Comparison of ENCODE assay signal across 16 mouse cellular contexts in the genomic region with DNA sequence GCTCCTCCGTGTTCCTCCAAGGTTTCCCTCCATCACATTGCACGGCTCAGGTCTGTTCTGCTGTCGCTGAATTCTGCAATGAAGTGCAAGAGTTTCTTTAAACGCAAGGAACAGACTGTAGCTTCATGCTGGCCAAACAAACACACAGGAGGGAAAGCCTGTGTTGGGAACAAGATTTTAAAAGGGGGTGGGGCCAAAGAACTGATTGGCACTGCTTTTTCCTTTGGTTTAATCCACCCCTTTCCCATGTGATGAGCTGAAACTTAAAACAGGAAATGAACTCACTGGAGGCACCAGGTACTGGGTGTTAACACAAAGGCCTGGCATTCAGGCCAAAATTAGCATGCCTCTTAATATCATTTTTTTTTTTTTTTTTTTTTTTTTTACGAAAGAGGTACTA.
DNase-seq lines count a peak whose midpoint lies in the region; ATAC-seq and TF ChIP-seq lines count a peak whose summit lies in the region.
"Had no signal": no experiment of that assay in that cellular context is flagged by ENCODE, and none has a peak within 500 bp of the region (broad histone marks: within the 10 kb centered on the region; RNA-seq: fewer than 3 reads in every experiment).

No protein-coding gene starts in this region.

- 66% methylated on average over 5 of the region's 5 CpGs for WGBS in forebrain, postnatal 0 days
- WGBS in forebrain, embryonic 11.5 days, result 90% methylated on average over 5 of the region's 5 CpGs
- 74% methylated on average over 5 of the region's 5 CpGs for WGBS in lung, postnatal 0 days
- 57% methylated on average over 5 of the region's 5 CpGs for WGBS in embryonic facial prominence, embryonic 14.5 days
- WGBS in limb, embryonic 15.5 days, result 50% methylated on average over 5 of the region's 5 CpGs

- no peaks in the 10 kb centered on the region for H3K27me3 ChIP-seq in forebrain, postnatal 0 days (ENCODE audit: insufficient read depth, low read length)
- no peaks in the 10 kb centered on the region for H3K27me3 ChIP-seq in forebrain, embryonic 11.5 days (ENCODE audit: control insufficient read depth, insufficient read depth, low read length)
- no peaks in the 10 kb centered on the region for H3K27me3 ChIP-seq in lung, postnatal 0 days (replicated peaks; ENCODE audit: insufficient read depth, low read length)
- H3K27me3 ChIP-seq in embryonic facial prominence, embryonic 14.5 days (replicated peaks; ENCODE audit: control insufficient read depth, insufficient read depth, low read length), result no peaks in the 10 kb centered on the region
- no peaks in the 10 kb centered on the region for H3K27me3 ChIP-seq in limb, embryonic 15.5 days
- H3K27me3 ChIP-seq: hindbrain, embryonic 13.5 days; lung, embryonic 15.5 days had no signal

- H3K9ac ChIP-seq in forebrain, postnatal 0 days, result no peak overlapping the region
- H3K9ac ChIP-seq in forebrain, embryonic 11.5 days (ENCODE audit: low read length), result no peak overlapping the region
- no peak overlapping the region for H3K9ac ChIP-seq in lung, postnatal 0 days (replicated peaks; ENCODE audit: low read depth)
- no peak overlapping the region for H3K9ac ChIP-seq in embryonic facial prominence, embryonic 14.5 days (ENCODE audit: low read depth, low read length)
- H3K9ac ChIP-seq in limb, embryonic 15.5 days, result no peak overlapping the region
- H3K9ac ChIP-seq: hindbrain, embryonic 13.5 days; lung, embryonic 15.5 days had no signal

- H3K27ac ChIP-seq in forebrain, postnatal 0 days (ENCODE audit: low read depth, low read length), result peak overlapping the region; percentile 54; the same call in 1 of the 2 replicates
- no peak overlapping the region for H3K27ac ChIP-seq in forebrain, embryonic 11.5 days (ENCODE audit: low read depth, low read length)
- H3K27ac ChIP-seq in lung, postnatal 0 days (ENCODE audit: low read length), result no peak overlapping the region
- peak overlapping the region; percentile 70 for H3K27ac ChIP-seq in embryonic facial prominence, embryonic 14.5 days (replicated peaks; ENCODE audit: low read depth, low read length)
- peak overlapping the region; percentile 91 for H3K27ac ChIP-seq in limb, embryonic 15.5 days
- H3K27ac ChIP-seq: hindbrain, embryonic 13.5 days; lung, embryonic 15.5 days had no signal

- no peak overlapping the region for H3K4me2 ChIP-seq in forebrain, postnatal 0 days (ENCODE audit: low read depth)
- H3K4me2 ChIP-seq in forebrain, embryonic 11.5 days (ENCODE audit: low read depth, low read length, severe bottlenecking), result no peak overlapping the region
- no peak overlapping the region for H3K4me2 ChIP-seq in lung, postnatal 0 days (replicated peaks; ENCODE audit: low read depth, low read length)
- no peak overlapping the region for H3K4me2 ChIP-seq in embryonic facial prominence, embryonic 14.5 days (ENCODE audit: low read depth, low read length)
- no peak overlapping the region for H3K4me2 ChIP-seq in limb, embryonic 15.5 days
- H3K4me2 ChIP-seq: hindbrain, embryonic 13.5 days; lung, embryonic 15.5 days; midbrain, embryonic 11.5 days had no signal

- peaks cover 19% of the 10 kb centered on the region for H3K36me3 ChIP-seq in forebrain, postnatal 0 days (ENCODE audit: insufficient read depth)
- H3K36me3 ChIP-seq in forebrain, embryonic 11.5 days (ENCODE audit: control insufficient read depth, insufficient read depth, low read length), result no peaks in the 10 kb centered on the region; the same call in 1 of the 2 replicates
- H3K36me3 ChIP-seq in lung, postnatal 0 days (ENCODE audit: insufficient read depth, low read length), result peaks cover 14% of the 10 kb centered on the region; the same call in 1 of the 2 replicates
- peaks cover 35% of the 10 kb centered on the region for H3K36me3 ChIP-seq in embryonic facial prominence, embryonic 14.5 days (ENCODE audit: control insufficient read depth, insufficient read depth, low read length)
- H3K36me3 ChIP-seq in limb, embryonic 15.5 days, result peaks cover 28% of the 10 kb centered on the region

- DNase-seq in forebrain, postnatal 0 days, result no peak
- no peak for DNase-seq in forebrain, embryonic 11.5 days (ENCODE audit: low spot score)
- peak; percentile 39 for DNase-seq in lung, postnatal 0 days (ENCODE audit: low spot score)
- DNase-seq in lung, postnatal 4 days, result no peak
- no peak for DNase-seq in embryonic facial prominence, embryonic 14.5 days (ENCODE audit: low spot score)
- DNase-seq in adrenal gland, postnatal 25 days, result no peak
- DNase-seq in cerebellum, postnatal 36 days, result no peak
- DNase-seq: adrenal gland, adult 8-10 months; cerebellum, postnatal 10 days; kidney, postnatal 14 days; left cerebral cortex, postnatal 4 days had no signal

- TF ChIP-seq EP300 in lung, postnatal 0 days (IDR thresholded peaks at IDR 0.05), result no peak

- 0 out of 2 replicates have a peak, but pooled peaks have one; percentile 8 for ATAC-seq in forebrain, postnatal 0 days
- no peak for ATAC-seq in forebrain, embryonic 11.5 days (replicated peaks; ENCODE audit: low FRiP score)
- ATAC-seq in lung, postnatal 0 days, result no peak
- no peak for ATAC-seq in embryonic facial prominence, embryonic 14.5 days (ENCODE audit: low read depth)
- no peak for ATAC-seq in limb, embryonic 15.5 days (ENCODE audit: insufficient number of reproducible peaks, low FRiP score, low TSS enrichment, low read depth)
- ATAC-seq: intestine, postnatal 0 days had no signal

- H3K4me1 ChIP-seq in forebrain, postnatal 0 days (ENCODE audit: insufficient read depth), result no peaks in the 10 kb centered on the region
- 0 out of 2 replicates have a peak, but pooled peaks cover 2% of the 10 kb centered on the region for H3K4me1 ChIP-seq in forebrain, embryonic 11.5 days (replicated peaks; ENCODE audit: control insufficient read depth, insufficient read depth, low read length)
- no peaks in the 10 kb centered on the region for H3K4me1 ChIP-seq in lung, postnatal 0 days (ENCODE audit: insufficient read depth, low read depth, low read length)
- peaks cover 29% of the 10 kb centered on the region for H3K4me1 ChIP-seq in embryonic facial prominence, embryonic 14.5 days (ENCODE audit: control insufficient read depth, insufficient read depth, low read length)
- peaks cover 44% of the 10 kb centered on the region for H3K4me1 ChIP-seq in limb, embryonic 15.5 days

- H3K9me3 ChIP-seq in forebrain, postnatal 0 days (ENCODE audit: low read length), result no peaks in the 10 kb centered on the region
- no peaks in the 10 kb centered on the region for H3K9me3 ChIP-seq in forebrain, embryonic 11.5 days (ENCODE audit: control insufficient read depth, low read length)
- no peaks in the 10 kb centered on the region for H3K9me3 ChIP-seq in lung, postnatal 0 days (ENCODE audit: low read length)
- H3K9me3 ChIP-seq in embryonic facial prominence, embryonic 14.5 days (ENCODE audit: control insufficient read depth, low read length), result no peaks in the 10 kb centered on the region
- no peaks in the 10 kb centered on the region for H3K9me3 ChIP-seq in limb, embryonic 15.5 days
- H3K9me3 ChIP-seq: hindbrain, embryonic 13.5 days; lung, embryonic 15.5 days had no signal

- H3K4me3 ChIP-seq in forebrain, postnatal 0 days (ENCODE audit: low read depth, low read length), result no peak overlapping the region
- H3K4me3 ChIP-seq in forebrain, embryonic 11.5 days (ENCODE audit: low read depth, low read length), result no peak overlapping the region
- H3K4me3 ChIP-seq in lung, postnatal 0 days (ENCODE audit: low read depth, low read length), result no peak overlapping the region
- no peak overlapping the region for H3K4me3 ChIP-seq in embryonic facial prominence, embryonic 14.5 days (ENCODE audit: low read depth, low read length)
- H3K4me3 ChIP-seq in limb, embryonic 15.5 days, result no peak overlapping the region
- H3K4me3 ChIP-seq: hindbrain, embryonic 13.5 days; lung, embryonic 15.5 days had no signal

- TF ChIP-seq CTCF in forebrain, postnatal 0 days (IDR thresholded peaks at IDR 0.05; ENCODE audit: low read depth), result no peak
- no peak for TF ChIP-seq CTCF in lung, postnatal 0 days (IDR thresholded peaks at IDR 0.05)

Comparison
In these comparisons a context has a peak if more than half of its experiments do, and no peak if none do; other contexts are left out.
1. H3K27ac ChIP-seq: peak in forebrain, postnatal 0 days (single experiment), embryonic facial prominence, embryonic 14.5 days (single experiment) and limb, embryonic 15.5 days (single experiment); none in forebrain, embryonic 11.5 days (single experiment) and lung, postnatal 0 days (single experiment).